Mouse (Mus musculus) T-helper 1 cell (primary cell): ENCODE data around the gene Ets1.

Source experiments
- in situ Hi-C: fragments of 300-600 bp; cut with MboI, MseI; formaldehyde crosslinking; loops from one replicate; pipeline ENCODE4 v1.15.1; 2025; ENCODE audit warnings: high pct_unique_total_duplicates

Gene Ets1

GRCm38 (mm10) chr9:32710987-32711652 is 75.1 kb downstream of the Ets1 start:
- in situ Hi-C loops: loop anchor here (10.0 kb wide), 1 partner anchor 116 kb away; no protein-coding TSS in a partner anchor

GRCm38 (mm10) chr9:32711768-32712167 is 75.7 kb downstream of the Ets1 start:
- in situ Hi-C loops: loop anchor here (10.0 kb wide), 1 partner anchor 117 kb away; no protein-coding TSS in a partner anchor

DNA sequence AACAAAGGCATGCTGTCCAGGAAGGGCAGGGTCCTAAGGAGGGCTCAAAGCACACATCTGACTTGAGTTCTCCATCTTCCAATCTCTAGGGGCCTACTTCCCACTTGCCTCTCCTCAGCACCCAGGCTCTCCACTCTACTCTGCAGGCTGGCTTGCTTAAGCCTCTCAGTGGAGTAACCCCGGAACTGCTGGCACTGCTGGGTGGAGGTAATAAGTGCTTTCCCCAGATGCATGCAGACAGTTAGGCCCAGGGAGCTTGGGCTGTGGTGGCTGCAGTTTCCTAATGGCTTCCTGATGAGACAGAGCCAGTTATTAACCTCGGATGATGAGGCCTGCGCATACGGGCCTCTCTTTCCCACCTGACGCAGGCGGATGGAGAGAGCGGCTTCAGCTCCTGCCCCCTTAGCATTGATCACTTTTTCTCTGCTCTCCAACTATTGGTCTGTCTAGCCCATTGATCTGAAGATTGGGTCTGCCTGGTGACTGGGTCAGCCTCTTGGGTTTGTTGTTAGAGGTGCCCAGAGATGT is 76.4 kb downstream of the Ets1 start:
- in situ Hi-C loops: loop anchor here (10.0 kb wide), 1 partner anchor 118 kb away; no protein-coding TSS in a partner anchor

GRCm38 (mm10) chr9:32713106-32713505 is 77.1 kb downstream of the Ets1 start:
- in situ Hi-C loops: loop anchor here (10.0 kb wide), 1 partner anchor 118 kb away; no protein-coding TSS in a partner anchor

DNA sequence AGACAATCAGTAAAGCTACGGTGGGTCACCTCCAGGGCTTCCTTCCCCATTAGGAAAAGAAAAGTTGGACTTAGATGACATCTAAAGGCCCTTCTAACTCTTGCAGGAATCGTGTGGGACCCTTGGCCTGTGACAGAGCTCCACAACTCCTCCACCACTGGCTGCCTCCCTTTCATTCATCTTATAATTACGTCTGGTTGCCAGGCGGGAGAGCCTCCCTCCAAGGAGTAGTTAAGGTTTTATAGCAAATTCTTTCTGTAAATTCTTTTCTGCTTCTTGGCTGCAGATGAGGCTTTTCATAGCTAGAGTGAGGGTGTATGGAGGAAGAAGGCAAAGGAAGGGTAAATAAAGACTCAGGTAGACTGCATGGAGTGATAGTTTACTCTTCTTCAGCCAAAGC is 77.8 kb downstream of the Ets1 start:
- in situ Hi-C loops: loop anchor here (10.0 kb wide), 1 partner anchor 119 kb away; no protein-coding TSS in a partner anchor

- in situ Hi-C loops: loop anchor here (10.0 kb wide), 1 partner anchor 120 kb away; no protein-coding TSS in a partner anchor
Observed at GRCm38 (mm10) chr9:32714487-32714886, 78.5 kb downstream of the Ets1 start.

GRCm38 (mm10) chr9:32715806-32716466 is 79.9 kb downstream of the Ets1 start:
- in situ Hi-C loops: loop anchor here (10.0 kb wide), 1 partner anchor 121 kb away; no protein-coding TSS in a partner anchor

DNA sequence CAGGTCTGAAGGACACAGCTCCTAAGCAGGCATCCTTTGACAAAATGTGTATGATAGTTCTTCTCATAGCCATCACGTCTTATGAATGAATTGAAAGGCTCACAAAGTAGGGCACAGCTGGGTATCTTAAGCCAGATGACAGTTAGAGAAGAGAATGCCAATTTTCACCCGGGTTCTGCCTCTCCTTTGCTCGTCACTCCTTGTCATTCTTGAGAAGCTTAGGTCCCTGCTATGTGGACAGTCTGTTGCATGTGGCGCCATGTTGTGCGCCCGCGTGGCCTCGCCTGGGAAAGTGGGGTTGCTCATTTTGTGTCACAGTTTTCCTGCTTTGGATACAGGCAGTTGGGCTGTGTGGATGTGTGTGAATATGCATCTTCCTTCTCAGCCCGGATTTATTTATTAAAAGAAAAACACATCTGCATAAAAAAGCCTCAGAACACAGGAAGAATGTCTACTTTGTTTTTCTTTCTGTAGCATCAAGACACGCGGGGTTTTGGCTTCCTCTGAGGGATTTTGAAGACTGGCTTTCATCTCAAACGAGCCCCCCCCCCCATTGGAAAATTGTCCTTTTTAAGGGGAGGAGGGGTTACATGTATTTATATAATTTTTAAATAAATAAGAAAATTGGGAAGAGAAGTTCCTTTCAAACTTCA is 81.4 kb downstream of the Ets1 start:
- in situ Hi-C loops: loop anchor here (10.0 kb wide), 1 partner anchor 123 kb away; no protein-coding TSS in a partner anchor

DNA sequence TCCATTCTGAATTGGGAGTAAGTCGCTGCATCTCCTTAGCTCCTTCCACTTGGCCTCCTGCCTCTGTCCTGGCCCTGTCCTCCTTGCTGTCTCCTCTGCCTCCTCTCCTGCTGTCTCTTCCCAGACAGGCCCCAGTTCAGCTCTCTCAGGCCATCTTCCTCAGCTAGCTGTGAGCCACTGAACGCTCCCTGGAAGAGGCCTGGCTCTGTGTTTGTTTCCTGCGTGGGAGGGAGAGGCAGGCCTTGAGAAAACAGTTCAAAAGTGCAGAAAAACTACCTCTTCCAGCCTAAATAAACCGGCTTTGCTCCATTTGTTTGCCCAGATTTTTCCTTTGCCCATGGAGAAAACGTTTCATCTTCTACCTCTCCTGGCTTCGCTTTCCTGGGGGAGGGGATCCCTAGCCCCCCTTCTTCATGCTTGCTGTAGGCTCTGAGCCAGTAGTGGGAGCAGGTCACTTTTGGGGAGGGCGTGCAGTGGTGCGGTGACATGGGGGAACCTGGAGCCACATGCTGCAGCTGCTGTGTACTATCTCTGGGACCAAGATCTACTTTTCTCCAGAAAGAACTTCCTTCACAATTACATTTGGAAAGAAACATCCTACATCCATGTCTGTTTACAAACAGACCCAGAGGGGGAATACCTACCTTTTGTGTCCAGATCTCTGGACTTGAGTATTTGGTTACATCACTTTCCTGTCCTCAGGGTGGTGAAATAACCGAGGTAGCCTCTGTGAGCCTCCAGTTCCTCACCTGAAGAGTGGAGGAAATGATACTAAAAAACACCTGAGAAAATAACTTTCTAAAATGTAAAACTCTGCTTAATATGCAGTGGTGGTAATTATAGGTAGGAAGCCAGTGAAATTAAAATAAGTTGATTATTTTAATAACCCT is 82.2 kb downstream of the Ets1 start:
- in situ Hi-C loops: loop anchor here (10.0 kb wide), 1 partner anchor 123 kb away; no protein-coding TSS in a partner anchor

DNA sequence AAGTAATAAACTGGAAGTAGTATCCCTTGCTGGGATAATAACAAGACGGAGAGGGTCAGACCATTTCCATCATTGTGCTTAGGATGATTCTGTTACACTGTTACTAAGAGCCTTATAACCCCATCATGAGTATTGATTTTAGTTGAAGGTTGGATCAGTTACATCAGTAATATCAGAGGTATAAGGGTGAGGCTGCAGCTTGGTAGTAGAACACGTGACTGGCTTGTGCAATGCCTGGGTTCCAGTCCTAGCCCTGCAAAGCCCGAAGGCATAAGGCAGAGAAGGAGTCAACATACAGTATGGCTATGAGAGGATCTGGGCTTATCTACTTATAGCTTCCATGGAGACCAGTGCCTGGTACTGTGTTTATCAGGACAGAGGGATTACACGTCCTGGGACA is 82.8 kb downstream of the Ets1 start:
- in situ Hi-C loops: loop anchor here (10.0 kb wide), 1 partner anchor 124 kb away; no protein-coding TSS in a partner anchor

DNA sequence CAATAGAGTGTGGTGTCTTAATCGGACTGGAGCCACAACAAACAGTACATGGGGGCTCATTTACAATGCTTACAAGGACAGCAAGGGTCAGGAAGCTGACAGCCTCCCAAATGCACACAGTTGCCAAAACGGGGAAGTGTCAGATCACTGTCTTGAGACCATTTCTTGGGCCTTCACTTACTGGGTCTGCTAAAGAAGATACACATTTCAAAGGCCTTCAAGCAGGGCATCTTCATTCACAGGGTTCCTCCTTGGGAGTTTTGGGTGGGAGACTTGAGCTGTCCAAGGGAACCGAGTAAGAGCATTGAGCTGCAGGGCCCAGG is 83.9 kb downstream of the Ets1 start:
- in situ Hi-C loops: loop anchor here (10.0 kb wide), 1 partner anchor 125 kb away; no protein-coding TSS in a partner anchor

- in situ Hi-C loops: no loop called here
Observed at GRCm38 (mm10) chr9:32720264-32721031, 84.4 kb downstream of the Ets1 start.

- in situ Hi-C loops: no loop called here
Observed at GRCm38 (mm10) chr9:32721081-32721480, 85.1 kb downstream of the Ets1 start.

DNA sequence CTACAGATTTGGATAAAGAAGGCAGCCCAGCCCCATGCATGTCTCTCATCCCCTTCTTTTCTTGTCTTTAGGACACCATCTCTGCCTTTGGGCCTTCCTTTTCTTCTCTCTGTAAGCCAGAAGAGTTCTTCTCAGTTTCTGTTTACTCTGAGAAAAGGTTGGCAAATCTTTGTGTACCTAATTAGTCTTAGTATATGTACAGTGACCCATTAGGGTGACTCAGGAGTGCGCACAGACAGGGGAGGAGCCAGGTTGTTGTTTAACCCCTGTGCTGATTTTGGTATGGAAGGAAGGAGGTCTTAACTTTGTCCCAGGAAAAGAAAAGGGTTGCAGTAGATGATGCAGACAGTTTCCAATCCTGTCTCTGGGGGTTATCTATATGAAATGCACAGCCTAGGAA is 86.2 kb downstream of the Ets1 start:
- in situ Hi-C loops: no loop called here

DNA sequence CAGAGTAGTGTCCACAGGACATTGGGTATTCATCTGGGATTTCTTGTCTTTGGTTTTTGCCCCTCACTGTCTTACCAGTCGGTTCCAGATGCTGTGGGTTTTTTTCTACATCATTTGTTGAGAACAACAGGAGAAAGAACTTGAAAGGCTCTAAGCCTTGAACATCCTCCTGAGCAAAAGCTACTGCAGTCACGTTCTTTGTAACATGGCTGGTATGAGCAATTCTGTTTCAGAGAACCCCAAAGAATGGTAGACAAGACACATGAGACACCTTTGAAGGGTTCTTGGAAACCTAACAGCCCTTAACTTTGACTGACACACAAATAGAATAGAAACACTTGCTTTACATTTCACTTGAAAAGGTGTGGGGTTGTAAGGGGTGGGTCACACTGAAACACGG is 86.9 kb downstream of the Ets1 start:
- in situ Hi-C loops: no loop called here

- in situ Hi-C loops: no loop called here
Observed at GRCm38 (mm10) chr9:32724131-32724825, 88.3 kb downstream of the Ets1 start.

DNA sequence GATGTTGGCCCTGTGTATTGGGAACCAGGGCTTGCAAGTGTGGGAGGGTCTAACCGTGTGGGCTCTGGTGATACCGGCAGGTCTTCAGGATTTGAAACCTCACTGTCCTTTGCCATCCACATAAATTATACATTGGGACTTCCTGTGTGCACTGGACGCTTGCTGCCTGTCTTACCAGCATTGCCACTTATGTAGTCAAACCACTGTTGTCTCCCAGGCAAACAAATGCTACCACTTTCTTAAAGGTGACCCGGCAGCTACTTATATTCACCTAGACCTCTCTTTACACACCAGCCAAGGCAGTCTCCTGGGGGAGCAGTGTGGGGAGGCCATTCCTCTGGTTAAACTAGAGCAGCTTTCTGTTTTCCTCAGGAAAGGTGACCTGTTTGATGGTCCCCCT is 89.9 kb downstream of the Ets1 start:
- in situ Hi-C loops: no loop called here

- in situ Hi-C loops: no loop called here
Observed at GRCm38 (mm10) chr9:32726595-32726994, 90.6 kb downstream of the Ets1 start.

GRCm38 (mm10) chr9:32727058-32727457 is 91.0 kb downstream of the Ets1 start:
- in situ Hi-C loops: no loop called here

DNA sequence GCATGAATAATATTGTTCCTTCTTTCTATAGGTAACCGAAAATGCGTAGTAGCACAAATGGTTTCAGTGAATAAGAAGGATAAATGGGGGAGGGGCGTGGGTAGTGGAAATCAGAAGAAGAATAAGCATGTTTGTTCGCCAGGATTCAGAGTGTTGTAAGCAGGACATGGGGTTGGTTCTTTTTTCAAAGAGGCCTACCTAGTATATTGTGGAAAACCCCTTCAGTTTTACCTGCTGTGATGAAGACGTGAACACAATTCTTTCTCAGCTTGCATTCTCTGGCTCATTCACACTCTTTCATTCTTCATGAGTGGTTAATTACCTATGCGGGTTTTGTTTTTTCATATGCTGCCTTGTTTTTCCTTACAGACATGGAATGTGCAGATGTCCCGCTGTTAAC is 92.3 kb downstream of the Ets1 start:
- in situ Hi-C loops: no loop called here
